Mouse (Mus musculus): ENCODE measurements around the gene Plcb4.

DNA sequence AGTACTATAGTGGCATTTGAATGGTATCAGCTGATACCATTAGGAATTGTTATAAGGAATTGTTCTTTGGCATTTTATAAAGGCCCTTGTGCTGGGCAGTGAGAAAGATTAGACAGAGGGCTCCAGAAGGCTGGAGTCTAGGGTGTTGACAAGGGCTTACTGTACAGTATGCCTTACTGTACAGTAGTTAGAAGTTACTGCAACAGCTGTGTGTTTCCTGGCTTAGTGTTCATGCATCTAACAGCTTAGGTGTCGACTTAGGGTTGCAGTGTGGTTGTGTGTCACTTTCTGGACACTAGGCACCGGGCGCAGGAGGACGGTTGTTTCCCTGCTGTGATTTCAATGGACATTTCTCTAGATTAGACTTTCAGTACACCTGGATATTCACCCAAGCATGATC is 57.4 kb downstream of the Plcb4 start:
- no peak for TF ChIP-seq CTCF (conservative IDR thresholded peaks at IDR 0.05; ENCODE audit: insufficient read depth, insufficient read length, low read depth, low read length)
- no peak for TF ChIP-seq POLR2A (IDR thresholded peaks at IDR 0.05; ENCODE audit: low read depth, low read length)
